Mouse (Mus musculus) limb, embryonic 11.5 days (tissue): ENCODE data around the gene Ssbp2. TPM values are rescaled to one million over a fixed set of nuclear protein-coding genes. Genes with fewer than 3 reads are reported as not detected.

Experiments
- ATAC-seq: fragments of 200-750 bp; cut with Nextera tagmentation; 2 replicates; pipeline ENCODE4 v1.8.0; 2017; ENCODE audit warnings: low read depth; ENCODE audit not compliant: insufficient number of reproducible peaks, low FRiP score, low TSS enrichment
- DNase-seq: peaks from one replicate; pipeline ENCODE4 v3.0.0-alpha.2; 2015; ENCODE audit warnings: low spot score
- H3K27ac ChIP-seq: fragments of 300-500 bp; sonication (generic); replicated peaks from 2 replicates; pipeline ENCODE4 v1.5.1; 2014; ENCODE audit warnings: low read depth, mild to moderate bottlenecking, low read length
- H3K27me3 ChIP-seq: fragments of 300-500 bp; sonication (generic); 2 replicates; pipeline ENCODE4 v1.6.1; 2014; ENCODE audit warnings: mild to moderate bottlenecking, low read length, mixed read lengths; ENCODE audit not compliant: control insufficient read depth, insufficient read depth
- H3K36me3 ChIP-seq: fragments of 300-500 bp; sonication (generic); 2 replicates; pipeline ENCODE4 v1.6.1; 2014; ENCODE audit warnings: mild to moderate bottlenecking, low read length, moderate library complexity, mixed read lengths; ENCODE audit not compliant: control insufficient read depth, insufficient read depth
- H3K4me1 ChIP-seq: fragments of 300-500 bp; sonication (generic); 2 replicates; pipeline ENCODE4 v1.6.1; 2014; ENCODE audit warnings: low read length, mixed read lengths; ENCODE audit not compliant: control insufficient read depth, insufficient read depth
- H3K4me2 ChIP-seq: fragments of 300-500 bp; sonication (generic); 2 replicates; pipeline ENCODE4 v1.6.1; 2014; ENCODE audit warnings: low read depth, mild to moderate bottlenecking, moderate library complexity; ENCODE audit not compliant: severe bottlenecking
- H3K4me3 ChIP-seq: fragments of 300-500 bp; sonication (generic); 2 replicates; pipeline ENCODE4 v1.5.1; 2014; ENCODE audit warnings: low read depth, low read length
- H3K9ac ChIP-seq: fragments of 300-500 bp; sonication (generic); 2 replicates; pipeline ENCODE4 v1.6.1; 2014; ENCODE audit warnings: mild to moderate bottlenecking, low read length
- H3K9me3 ChIP-seq: fragments of 300-500 bp; sonication (generic); 2 replicates; pipeline ENCODE4 v1.6.1; 2016; ENCODE audit warnings: low read length; ENCODE audit not compliant: control insufficient read depth
- WGBS: fragments of 180-500 bp; shearing (Covaris S2); extraction: QIAGEN DNeasy Blood & Tissue Kit; methylation state at CpG from one replicate; pipeline ENCODE4 v1.1.7; 2014; 5-methylcytosine and 5-hydroxymethylcytosine counted together
- polyA plus RNA-seq: library from polyadenylated mRNA; unstranded; fragments of >200 nt; fragmentation: Nextera tagmentation; extraction: Ambion mirVana; gene quantifications from 2 replicates; pipeline ENCODE4 v1.2.1, GENCODE M21; 2014

The Ssbp2 gene
- polyA plus RNA-seq, 1 experiment from 2014 or later: 237 TPM

GRCm38 (mm10) chr13:91456735-91457134 lies 3.3 kb upstream of the Ssbp2 start:
- WGBS: 86% methylated on average over 3 of the region's 3 CpGs
- no peak for DNase-seq
- no peak overlapping the region for H3K4me2 ChIP-seq
- H3K9ac ChIP-seq: no peak overlapping the region
- H3K9me3 ChIP-seq: no peaks in the 10 kb centered on the region
- ATAC-seq: no peak
- no peak overlapping the region for H3K27ac ChIP-seq
- H3K27me3 ChIP-seq: no peaks in the 10 kb centered on the region
- H3K36me3 ChIP-seq: no peaks in the 10 kb centered on the region
- peaks cover 5% of the 10 kb centered on the region; the same call in 1 of the 2 replicates for H3K4me1 ChIP-seq
- no peak overlapping the region for H3K4me3 ChIP-seq

- DNase-seq: no peak
- WGBS: 78% methylated on average over 4 of the region's 4 CpGs
- H3K36me3 ChIP-seq: no peaks in the 10 kb centered on the region
- H3K9ac ChIP-seq: no peak overlapping the region
- no peak for ATAC-seq
- H3K27me3 ChIP-seq: no peaks in the 10 kb centered on the region
- H3K4me1 ChIP-seq: peaks cover 10% of the 10 kb centered on the region; the same call in 1 of the 2 replicates
- H3K4me3 ChIP-seq: no peak overlapping the region
- H3K9me3 ChIP-seq: no peaks in the 10 kb centered on the region
- no peak overlapping the region for H3K27ac ChIP-seq
- H3K4me2 ChIP-seq: no peak overlapping the region
Observed at GRCm38 (mm10) chr13:91457974-91458373, 2.1 kb upstream of the Ssbp2 start.

GRCm38 (mm10) chr13:91459489-91459888 lies 594 bp upstream of the Ssbp2 start:
- no peaks in the 10 kb centered on the region for H3K36me3 ChIP-seq
- H3K4me1 ChIP-seq: peaks cover 13% of the 10 kb centered on the region; the same call in 1 of the 2 replicates
- H3K4me2 ChIP-seq: no peak overlapping the region
- H3K9me3 ChIP-seq: no peaks in the 10 kb centered on the region
- H3K4me3 ChIP-seq: no peak overlapping the region
- DNase-seq (no peak), ATAC-seq (no peak)
- H3K9ac ChIP-seq: no peak overlapping the region
- H3K27me3 ChIP-seq: no peaks in the 10 kb centered on the region
- 23% methylated on average over 4 of the region's 4 CpGs for WGBS
- peak overlapping the region; percentile 81; the same call in 1 of the 2 replicates for H3K27ac ChIP-seq

- peaks cover 13% of the 10 kb centered on the region; the same call in 1 of the 2 replicates for H3K4me1 ChIP-seq
- peak; percentile 100 for DNase-seq
- 0% methylated on average over 27 of the region's 70 CpGs for WGBS
Observed at GRCm38 (mm10) chr13:91460621-91461284, 670 bp downstream of the Ssbp2 start.

GRCm38 (mm10) chr13:91461299-91461698 lies 1.2 kb downstream of the Ssbp2 start:
- no peaks in the 10 kb centered on the region for H3K36me3 ChIP-seq
- WGBS: 2% methylated on average over 20 of the region's 61 CpGs
- H3K9me3 ChIP-seq: no peaks in the 10 kb centered on the region
- H3K27me3 ChIP-seq: no peaks in the 10 kb centered on the region
- H3K4me2 ChIP-seq: peak overlapping the region; percentile 76
- H3K27ac ChIP-seq: peak overlapping the region; percentile 94
- no peak for DNase-seq
- peak; percentile 36; the same call in 1 of the 2 replicates for ATAC-seq
- H3K4me1 ChIP-seq: peaks cover 13% of the 10 kb centered on the region; the same call in 1 of the 2 replicates
- peak overlapping the region; percentile 95 for H3K9ac ChIP-seq
- H3K4me3 ChIP-seq: peak overlapping the region; percentile 97

More at GRCm38 (mm10) chr13:91460621-91461284, 670 bp downstream of the Ssbp2 start:
- Histone ChIP-seq H3K9ac (peak overlapping the region; percentile 95), H3K4me2 (peak overlapping the region; percentile 76), H3K4me3 (peak overlapping the region; percentile 97), H3K36me3 (no peaks in the 10 kb centered on the region), H3K27ac (peak overlapping the region; percentile 94), H3K27me3 (no peaks in the 10 kb centered on the region), H3K9me3 (no peaks in the 10 kb centered on the region)
- ATAC-seq: peak; percentile 99

GRCm38 (mm10) chr13:91461711-91462351 lies 1.7 kb downstream of the Ssbp2 start:
- DNase-seq: peak; percentile 61
- no peak for ATAC-seq
- Histone ChIP-seq H3K4me3 (peak overlapping the region; percentile 97), H3K36me3 (no peaks in the 10 kb centered on the region), H3K4me2 (peak overlapping the region; percentile 76), H3K27me3 (no peaks in the 10 kb centered on the region), H3K9me3 (no peaks in the 10 kb centered on the region), H3K27ac (peak overlapping the region; percentile 94), H3K4me1 (peaks cover 13% of the 10 kb centered on the region; the same call in 1 of the 2 replicates), H3K9ac (peak overlapping the region; percentile 95)
- WGBS: under 1% methylated on average over 66 of the region's 77 CpGs

GRCm38 (mm10) chr13:91462395-91462794 lies 2.3 kb downstream of the Ssbp2 start:
- peak overlapping the region; percentile 95 for H3K9ac ChIP-seq
- H3K9me3 ChIP-seq: no peaks in the 10 kb centered on the region
- no peak for DNase-seq
- H3K4me3 ChIP-seq: peak overlapping the region; percentile 97
- no peak for ATAC-seq
- WGBS: 0% methylated on average over 1 of the region's 2 CpGs
- peaks cover 13% of the 10 kb centered on the region; the same call in 1 of the 2 replicates for H3K4me1 ChIP-seq
- no peaks in the 10 kb centered on the region for H3K36me3 ChIP-seq
- H3K27me3 ChIP-seq: no peaks in the 10 kb centered on the region
- peak overlapping the region; percentile 76 for H3K4me2 ChIP-seq
- H3K27ac ChIP-seq: peak overlapping the region; percentile 94; the same call in 1 of the 2 replicates

- Histone ChIP-seq H3K27ac (no peak overlapping the region), H3K27me3 (no peaks in the 10 kb centered on the region), H3K4me2 (peak overlapping the region; percentile 76; the same call in 1 of the 2 replicates), H3K4me3 (peak overlapping the region; percentile 97), H3K4me1 (peaks cover 13% of the 10 kb centered on the region; the same call in 1 of the 2 replicates), H3K9ac (no peak overlapping the region), H3K9me3 (no peaks in the 10 kb centered on the region), H3K36me3 (no peaks in the 10 kb centered on the region)
- no peak for DNase-seq
- 35% methylated on average over 9 of the region's 9 CpGs for WGBS
- ATAC-seq: no peak
Observed at GRCm38 (mm10) chr13:91462893-91463481, 2.9 kb downstream of the Ssbp2 start.
